ENCODE assay signal across 32 mouse cellular contexts in genomic region chr9:86099325-86099724, GRCm38 (mm10).
"Had no signal": no experiment of that assay in that cellular context is flagged by ENCODE, and none has a peak within 500 bp of the region (broad histone marks: within the 10 kb centered on the region; RNA-seq: fewer than 3 reads in every experiment).

No protein-coding gene starts in this region.

- H3K9me3 ChIP-seq: heart, embryonic 10.5 days; heart, embryonic 12.5 days; heart, embryonic 13.5 days; heart, embryonic 15.5 days; hindbrain, embryonic 10.5 days; hindbrain, embryonic 12.5 days; hindbrain, embryonic 13.5 days; hindbrain, embryonic 15.5 days; intestine, embryonic 15.5 days; kidney, embryonic 15.5 days had no signal

- H3K4me1 ChIP-seq: heart, embryonic 10.5 days; heart, embryonic 12.5 days; heart, embryonic 13.5 days; heart, embryonic 15.5 days; hindbrain, embryonic 10.5 days; hindbrain, embryonic 12.5 days; hindbrain, embryonic 13.5 days; hindbrain, embryonic 15.5 days; intestine, embryonic 15.5 days; kidney, embryonic 15.5 days had no signal

- H3K9ac ChIP-seq: heart, embryonic 12.5 days; heart, embryonic 13.5 days; heart, embryonic 15.5 days; hindbrain, embryonic 12.5 days; hindbrain, embryonic 13.5 days; hindbrain, embryonic 14.5 days; hindbrain, embryonic 15.5 days; intestine, embryonic 15.5 days; kidney, embryonic 15.5 days had no signal

- H3K36me3 ChIP-seq: heart, embryonic 10.5 days; heart, embryonic 12.5 days; heart, embryonic 13.5 days; heart, embryonic 15.5 days; hindbrain, embryonic 10.5 days; hindbrain, embryonic 12.5 days; hindbrain, embryonic 13.5 days; hindbrain, embryonic 15.5 days; intestine, embryonic 15.5 days; kidney, embryonic 15.5 days had no signal

- H3K4me3 ChIP-seq: heart, embryonic 10.5 days; heart, embryonic 12.5 days; heart, embryonic 13.5 days; heart, embryonic 15.5 days; hindbrain, embryonic 10.5 days; hindbrain, embryonic 12.5 days; hindbrain, embryonic 13.5 days; hindbrain, embryonic 15.5 days; intestine, embryonic 15.5 days; kidney, embryonic 15.5 days; layer of hippocampus, adult 2 months; left cerebral cortex, adult 2 months had no signal

- H3K4me2 ChIP-seq: heart, embryonic 11.5 days; heart, embryonic 12.5 days; heart, embryonic 13.5 days; heart, embryonic 15.5 days; hindbrain, embryonic 12.5 days; hindbrain, embryonic 13.5 days; hindbrain, embryonic 14.5 days; hindbrain, embryonic 15.5 days; intestine, embryonic 15.5 days; kidney, embryonic 15.5 days had no signal

- DNase-seq: heart, postnatal 10 days; heart, postnatal 14 days; heart, postnatal 36 days; heart, postnatal 4 days; kidney, adult 11 months; kidney, adult 18-20 months; kidney, adult 2 months; kidney, adult 8-10 months; kidney, adult 9 months; kidney, postnatal 10 days; kidney, postnatal 14 days; kidney, postnatal 25 days; kidney, postnatal 36 days; kidney, postnatal 4 days; layer of hippocampus, adult 9-11 months; layer of hippocampus, postnatal 36 days had no signal

- H3K27ac ChIP-seq: heart, embryonic 10.5 days; heart, embryonic 13.5 days; heart, embryonic 15.5 days; hindbrain, embryonic 10.5 days; hindbrain, embryonic 12.5 days; hindbrain, embryonic 13.5 days; hindbrain, embryonic 14.5 days; hindbrain, embryonic 15.5 days; hindbrain, postnatal 0 days; intestine, embryonic 15.5 days; kidney, embryonic 15.5 days; kidney, postnatal 0 days; layer of hippocampus, adult 2 months; left cerebral cortex, adult 2 months had no signal

- H3K27me3 ChIP-seq: heart, embryonic 12.5 days; heart, embryonic 13.5 days; heart, embryonic 15.5 days; hindbrain, embryonic 12.5 days; hindbrain, embryonic 13.5 days; hindbrain, embryonic 15.5 days; intestine, embryonic 15.5 days; kidney, embryonic 15.5 days had no signal
